Comparison of ENCODE assay signal across 19 mouse cellular contexts in genomic region chr3:6731372-6732297, GRCm38 (mm10).
A peak's percentile ranks its signal among the peaks of the same experiment; 100 is the strongest.
DNase-seq lines count a peak whose midpoint lies in the region; ATAC-seq and TF ChIP-seq lines count a peak whose summit lies in the region.
"Had no signal": no experiment of that assay in that cellular context is flagged by ENCODE, and none has a peak within 500 bp of the region (broad histone marks: within the 10 kb centered on the region; RNA-seq: fewer than 3 reads in every experiment).

No protein-coding gene starts in this region.

- no peak overlapping the region for H3K27ac ChIP-seq in embryonic facial prominence, embryonic 11.5 days (replicated peaks; ENCODE audit: low read depth, low read length)
- no peak overlapping the region for H3K27ac ChIP-seq in embryonic facial prominence, embryonic 10.5 days (replicated peaks)
- H3K27ac ChIP-seq in forebrain, postnatal 0 days (ENCODE audit: low read depth, low read length), result no peak overlapping the region
- peak overlapping the region; percentile 76 for H3K27ac ChIP-seq in midbrain, embryonic 13.5 days
- H3K27ac ChIP-seq: embryonic facial prominence, embryonic 12.5 days; kidney, postnatal 0 days; limb, embryonic 15.5 days; macrophage had no signal

- H3K27me3 ChIP-seq in embryonic facial prominence, embryonic 11.5 days (ENCODE audit: control insufficient read depth, insufficient read depth, low read length), result no peaks in the 10 kb centered on the region
- H3K27me3 ChIP-seq in embryonic facial prominence, embryonic 10.5 days (replicated peaks; ENCODE audit: low read depth, poor library complexity, severe bottlenecking), result no peaks in the 10 kb centered on the region
- H3K27me3 ChIP-seq in forebrain, postnatal 0 days (ENCODE audit: insufficient read depth, low read length), result no peaks in the 10 kb centered on the region
- no peaks in the 10 kb centered on the region for H3K27me3 ChIP-seq in midbrain, embryonic 13.5 days
- H3K27me3 ChIP-seq: CH12.LX; embryonic facial prominence, embryonic 12.5 days; limb, embryonic 15.5 days had no signal

- no peak for TF ChIP-seq CTCF in forebrain, postnatal 0 days (IDR thresholded peaks at IDR 0.05; ENCODE audit: low read depth)

- DNase-seq in embryonic facial prominence, embryonic 11.5 days (ENCODE audit: low spot score), result no peak
- DNase-seq in embryonic facial prominence, embryonic 10.5 days (ENCODE audit: low spot score), result no peak
- DNase-seq in forebrain, postnatal 0 days, result no peak
- peak; percentile 18 for DNase-seq in retina, embryonic 14.5 days (ENCODE audit: low spot score)
- DNase-seq in T-cell, adult 2 months (ENCODE audit: low spot score), result no peak
- DNase-seq in adrenal gland, postnatal 4 days (ENCODE audit: low spot score in 2 of 2), result no peak
- DNase-seq: adrenal gland, postnatal 25 days; cerebellum, postnatal 14 days; gastrocnemius, postnatal 14 days; heart, postnatal 10 days; lung, embryonic 14.5 days; thymus, adult 18-20 months had no signal

- H3K4me1 ChIP-seq in embryonic facial prominence, embryonic 11.5 days (ENCODE audit: control insufficient read depth, insufficient read depth, low read length), result no peaks in the 10 kb centered on the region
- no peaks in the 10 kb centered on the region for H3K4me1 ChIP-seq in embryonic facial prominence, embryonic 10.5 days
- H3K4me1 ChIP-seq in forebrain, postnatal 0 days (ENCODE audit: insufficient read depth), result no peaks in the 10 kb centered on the region
- H3K4me1 ChIP-seq in midbrain, embryonic 13.5 days (replicated peaks), result peaks cover 19% of the 10 kb centered on the region
- H3K4me1 ChIP-seq: embryonic facial prominence, embryonic 12.5 days; limb, embryonic 15.5 days had no signal

- no peak overlapping the region for H3K4me2 ChIP-seq in embryonic facial prominence, embryonic 11.5 days (ENCODE audit: low read depth, low read length)
- H3K4me2 ChIP-seq in forebrain, postnatal 0 days (ENCODE audit: low read depth), result no peak overlapping the region
- no peak overlapping the region for H3K4me2 ChIP-seq in midbrain, embryonic 13.5 days (replicated peaks)
- H3K4me2 ChIP-seq: embryonic facial prominence, embryonic 12.5 days; limb, embryonic 15.5 days; lung, embryonic 14.5 days had no signal

- 70% methylated on average over 5 of the region's 5 CpGs for WGBS in embryonic facial prominence, embryonic 11.5 days
- WGBS in embryonic facial prominence, embryonic 10.5 days, result 77% methylated on average over 5 of the region's 5 CpGs
- WGBS in forebrain, postnatal 0 days, result 52% methylated on average over 5 of the region's 5 CpGs
- 36% methylated on average over 5 of the region's 5 CpGs for WGBS in midbrain, embryonic 13.5 days

- H3K4me3 ChIP-seq in embryonic facial prominence, embryonic 11.5 days (ENCODE audit: low read depth, low read length), result no peak overlapping the region
- H3K4me3 ChIP-seq in embryonic facial prominence, embryonic 10.5 days, result no peak overlapping the region
- no peak overlapping the region for H3K4me3 ChIP-seq in forebrain, postnatal 0 days (ENCODE audit: low read depth, low read length)
- H3K4me3 ChIP-seq in midbrain, embryonic 13.5 days (replicated peaks), result no peak overlapping the region
- H3K4me3 ChIP-seq: embryonic facial prominence, embryonic 12.5 days; limb, embryonic 15.5 days had no signal

- H3K36me3 ChIP-seq in embryonic facial prominence, embryonic 11.5 days (replicated peaks; ENCODE audit: control insufficient read depth, insufficient read depth, low read depth, low read length), result no peaks in the 10 kb centered on the region
- H3K36me3 ChIP-seq in embryonic facial prominence, embryonic 10.5 days (replicated peaks), result no peaks in the 10 kb centered on the region
- H3K36me3 ChIP-seq in forebrain, postnatal 0 days (ENCODE audit: insufficient read depth), result no peaks in the 10 kb centered on the region
- H3K36me3 ChIP-seq in midbrain, embryonic 13.5 days, result no peaks in the 10 kb centered on the region
- H3K36me3 ChIP-seq: embryonic facial prominence, embryonic 12.5 days; limb, embryonic 15.5 days had no signal

- no peaks in the 10 kb centered on the region for H3K9me3 ChIP-seq in embryonic facial prominence, embryonic 11.5 days (replicated peaks; ENCODE audit: control insufficient read depth, low read length)
- H3K9me3 ChIP-seq in embryonic facial prominence, embryonic 10.5 days, result no peaks in the 10 kb centered on the region
- no peaks in the 10 kb centered on the region for H3K9me3 ChIP-seq in forebrain, postnatal 0 days (ENCODE audit: low read length)
- H3K9me3 ChIP-seq in midbrain, embryonic 13.5 days, result no peaks in the 10 kb centered on the region
- H3K9me3 ChIP-seq: embryonic facial prominence, embryonic 12.5 days; limb, embryonic 15.5 days had no signal

- no peak overlapping the region for H3K9ac ChIP-seq in embryonic facial prominence, embryonic 11.5 days (replicated peaks; ENCODE audit: low read length)
- no peak overlapping the region for H3K9ac ChIP-seq in forebrain, postnatal 0 days
- no peak overlapping the region for H3K9ac ChIP-seq in midbrain, embryonic 13.5 days (replicated peaks)
- H3K9ac ChIP-seq: embryonic facial prominence, embryonic 12.5 days; limb, embryonic 15.5 days; lung, embryonic 14.5 days had no signal

- ATAC-seq in embryonic facial prominence, embryonic 11.5 days (replicated peaks; ENCODE audit: insufficient number of reproducible peaks, low FRiP score, low TSS enrichment, low read depth), result 0 out of 2 replicates have a peak, but pooled peaks have one; percentile 39
- peak; percentile 43; the same call in 1 of the 2 replicates for ATAC-seq in forebrain, postnatal 0 days
- peak; percentile 97 for ATAC-seq in midbrain, embryonic 13.5 days
- ATAC-seq in erythroblast, adult 5-6 weeks (replicated peaks; ENCODE audit: low FRiP score, poor library complexity, severe bottlenecking), result no peak
